Mouse (Mus musculus): ENCODE measurements around the gene Tmem132e.

Gene Tmem132e

GRCm38 (mm10) chr11:82388371-82389313 is at the start of gene Tmem132e:
Tmem132e (plus strand) TSS chr11:82388900.
- peak in 1 of 2 experiments; percentile 16 for DNase-seq (ENCODE audit: low spot score in 2 of 2)

- no peak for DNase-seq (ENCODE audit: low spot score in 2 of 2)
Observed at GRCm38 (mm10) chr11:82339921-82340401, 48.7 kb upstream of the Tmem132e start.

GRCm38 (mm10) chr11:82340416-82340815 is 48.3 kb upstream of the Tmem132e start:
- no peak for DNase-seq (ENCODE audit: low spot score in 2 of 2)

GRCm38 (mm10) chr11:82340900-82341299 is 47.8 kb upstream of the Tmem132e start:
- no peak for DNase-seq (ENCODE audit: low spot score in 2 of 2)

GRCm38 (mm10) chr11:82351039-82351438 is 37.7 kb upstream of the Tmem132e start:
- no peak for DNase-seq (ENCODE audit: low spot score in 2 of 2)

- no peak for DNase-seq (ENCODE audit: low spot score in 2 of 2)
Observed at GRCm38 (mm10) chr11:82370151-82370550, 18.5 kb upstream of the Tmem132e start.

- DNase-seq (ENCODE audit: low spot score in 2 of 2): no peak
Observed at GRCm38 (mm10) chr11:82371577-82371976, 17.1 kb upstream of the Tmem132e start.

GRCm38 (mm10) chr11:82380606-82381202 is 8.0 kb upstream of the Tmem132e start:
- DNase-seq (ENCODE audit: low spot score in 2 of 2): no peak

- no peak for DNase-seq (ENCODE audit: low spot score in 2 of 2)
Observed at GRCm38 (mm10) chr11:82386970-82387540, 1.6 kb upstream of the Tmem132e start.

- DNase-seq (ENCODE audit: low spot score in 2 of 2): no peak
Observed at GRCm38 (mm10) chr11:82387711-82388341, 874 bp upstream of the Tmem132e start.

GRCm38 (mm10) chr11:82389396-82390291 is 944 bp downstream of the Tmem132e start:
- no peak for DNase-seq (ENCODE audit: low spot score in 2 of 2)

- DNase-seq (ENCODE audit: low spot score in 2 of 2): no peak
Observed at GRCm38 (mm10) chr11:82392341-82392740, 3.6 kb downstream of the Tmem132e start.

GRCm38 (mm10) chr11:82399621-82400020 is 10.9 kb downstream of the Tmem132e start:
- peak in 1 of 2 experiments; percentile 44 for DNase-seq (ENCODE audit: low spot score in 2 of 2)

- no peak for DNase-seq (ENCODE audit: low spot score in 2 of 2)
Observed at GRCm38 (mm10) chr11:82405641-82406040, 16.9 kb downstream of the Tmem132e start.

GRCm38 (mm10) chr11:82406358-82407221 is 17.9 kb downstream of the Tmem132e start:
- DNase-seq (ENCODE audit: low spot score in 2 of 2): no peak

- no peak for DNase-seq (ENCODE audit: low spot score in 2 of 2)
Observed at GRCm38 (mm10) chr11:82412496-82412895, 23.8 kb downstream of the Tmem132e start.

GRCm38 (mm10) chr11:82418337-82419041 is 29.8 kb downstream of the Tmem132e start:
- DNase-seq (ENCODE audit: low spot score in 2 of 2): no peak

- no peak for DNase-seq (ENCODE audit: low spot score in 2 of 2)
Observed at GRCm38 (mm10) chr11:82421909-82422308, 33.2 kb downstream of the Tmem132e start.

GRCm38 (mm10) chr11:82423521-82423920 is 34.8 kb downstream of the Tmem132e start:
- DNase-seq (ENCODE audit: low spot score in 2 of 2): no peak
